Mouse (Mus musculus): Measurements from ENCODE around the gene Bag3.

GRCm38 (mm10) chr7:128591345-128592084 is 68.1 kb downstream of the Bag3 start:
- TF ChIP-seq CTCF (IDR thresholded peaks at IDR 0.05; ENCODE audit: borderline replicate concordance, extremely low read depth, insufficient read depth, insufficient read length): no peak
- no peak for TF ChIP-seq POLR2A (IDR thresholded peaks at IDR 0.05; ENCODE audit: borderline replicate concordance, extremely low read depth, insufficient read depth, insufficient read length, poor library complexity, severe bottlenecking)

Data from brain, embryonic 14.5 days (tissue).